Mouse (Mus musculus) brain, embryonic 14.5 days (tissue): ENCODE measurements around the gene Btrc.

Experiments used
- CTCF ChIP-seq: fragments of 200-500 bp; IDR thresholded peaks from 2 replicates; pipeline ENCODE4 v1.5.1; 2012; ENCODE audit warnings: inconsistent platforms, mild to moderate bottlenecking, moderate library complexity, borderline replicate concordance; ENCODE audit not compliant: insufficient read depth, insufficient read length; ENCODE audit errors: extremely low read depth
- POLR2A ChIP-seq: fragments of 200-500 bp; IDR thresholded peaks from 2 replicates; pipeline ENCODE4 v1.6.1; 2012; ENCODE audit warnings: mild to moderate bottlenecking, inconsistent platforms, borderline replicate concordance; ENCODE audit not compliant: poor library complexity, insufficient read depth, insufficient read length, severe bottlenecking; ENCODE audit errors: extremely low read depth

GRCm38 (mm10) chr19:45537505-45537904, 174.0 kb downstream of the Btrc start:
- TF ChIP-seq CTCF: peak; percentile 64
- TF ChIP-seq POLR2A: no peak
